Mouse (Mus musculus): ENCODE measurements around the gene Adam12. TPM values are rescaled to one million over a fixed set of nuclear protein-coding genes. Genes with fewer than 3 reads are reported as not detected.
"Not testable (repeated sequence)": the region's sequence is repeated elsewhere in the genome, so short reads cannot be mapped to it uniquely, and the experiment has no call there.

The Adam12 gene
- polyA plus RNA-seq, 1 experiment from 2014 or later = 2.8 TPM

DNA sequence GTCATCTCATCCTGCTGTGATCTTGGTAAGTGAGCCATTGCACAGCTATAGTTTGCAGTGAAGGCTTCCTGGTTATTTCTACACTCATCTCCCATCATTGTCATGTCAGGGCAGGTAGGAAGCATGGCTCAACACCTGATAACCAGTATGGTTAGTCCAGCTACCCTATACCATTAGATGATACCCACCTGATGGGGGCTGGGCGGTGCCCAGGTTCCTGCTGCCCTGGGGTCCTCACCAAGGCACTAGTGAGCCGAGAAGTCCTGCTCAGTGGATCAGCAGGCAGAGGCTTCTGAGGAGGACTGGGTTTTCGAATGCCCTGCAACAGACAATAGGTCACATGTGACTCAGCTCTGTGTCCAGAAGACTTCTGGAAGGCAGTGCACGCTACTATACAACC, 342.0 kb downstream of the Adam12 start:
- no peaks in the 10 kb centered on the region for H3K4me1 ChIP-seq
- WGBS = 90% methylated on average over 4 of the region's 4 CpGs
- no peaks in the 10 kb centered on the region for H3K27me3 ChIP-seq (replicated peaks)
- no peak for ATAC-seq (replicated peaks)
- no peak overlapping the region for H3K4me2 ChIP-seq
- no peaks in the 10 kb centered on the region for H3K9me3 ChIP-seq
- H3K27ac ChIP-seq = no peak overlapping the region
- H3K36me3 ChIP-seq (replicated peaks) = no peaks in the 10 kb centered on the region
- H3K4me3 ChIP-seq = no peak overlapping the region
- H3K9ac ChIP-seq = no peak overlapping the region

DNA sequence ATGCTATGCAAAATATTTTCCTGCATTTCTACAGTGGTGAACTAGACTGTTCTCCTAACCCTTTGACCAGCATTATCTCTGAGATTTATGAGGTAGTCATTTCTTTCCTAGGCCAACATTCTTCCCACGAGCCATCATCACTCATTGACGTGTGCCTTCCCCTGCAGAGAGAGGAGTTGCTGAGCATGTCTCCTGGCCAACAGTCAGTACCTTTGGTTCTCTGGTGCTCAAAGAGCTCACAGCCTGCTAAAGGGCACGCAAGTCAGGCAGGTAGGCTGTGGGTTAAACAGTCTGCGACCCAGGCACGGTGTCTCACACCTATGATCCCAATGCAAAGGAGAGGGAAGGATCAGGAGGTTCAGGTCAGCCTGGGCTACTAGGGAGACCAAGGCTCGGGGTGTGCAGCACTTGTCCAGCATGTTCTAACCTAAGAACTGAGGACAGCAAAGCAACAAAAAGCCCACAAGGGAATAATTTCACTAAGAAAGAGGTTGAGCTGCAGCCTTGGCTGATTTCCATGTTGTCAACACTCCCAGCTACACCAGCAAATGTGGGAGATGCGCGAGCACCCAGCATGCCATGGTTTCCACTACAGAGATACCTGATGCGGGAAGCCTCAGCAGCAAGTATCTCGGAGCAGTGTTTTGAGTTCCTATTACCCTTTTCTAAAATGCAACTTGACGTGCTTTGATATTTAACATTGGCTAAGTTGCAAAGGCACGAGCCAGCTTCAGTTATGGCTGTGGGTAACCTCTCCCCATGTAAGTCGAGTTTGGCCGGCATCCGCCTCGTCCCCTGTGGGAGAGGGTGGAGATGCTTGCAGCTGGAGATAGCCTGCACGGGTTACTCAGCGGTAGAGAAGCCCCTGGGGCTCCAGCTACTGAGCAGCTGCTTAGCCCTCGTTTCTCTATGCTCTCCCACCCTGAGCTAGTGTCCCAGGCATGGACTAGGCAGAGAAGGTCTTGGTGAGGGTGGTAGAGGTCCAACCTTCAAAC, 342.7 kb downstream of the Adam12 start:
- 84% methylated on average over 19 of the region's 19 CpGs for WGBS
- Histone ChIP-seq H3K36me3 (replicated peaks) (no peaks in the 10 kb centered on the region), H3K4me1 (no peaks in the 10 kb centered on the region), H3K9me3 (no peaks in the 10 kb centered on the region), H3K4me2 (no peak overlapping the region), H3K27me3 (replicated peaks) (no peaks in the 10 kb centered on the region), H3K4me3 (no peak overlapping the region), H3K9ac (no peak overlapping the region), H3K27ac (no peak overlapping the region)
- no peak for ATAC-seq (replicated peaks)

DNA sequence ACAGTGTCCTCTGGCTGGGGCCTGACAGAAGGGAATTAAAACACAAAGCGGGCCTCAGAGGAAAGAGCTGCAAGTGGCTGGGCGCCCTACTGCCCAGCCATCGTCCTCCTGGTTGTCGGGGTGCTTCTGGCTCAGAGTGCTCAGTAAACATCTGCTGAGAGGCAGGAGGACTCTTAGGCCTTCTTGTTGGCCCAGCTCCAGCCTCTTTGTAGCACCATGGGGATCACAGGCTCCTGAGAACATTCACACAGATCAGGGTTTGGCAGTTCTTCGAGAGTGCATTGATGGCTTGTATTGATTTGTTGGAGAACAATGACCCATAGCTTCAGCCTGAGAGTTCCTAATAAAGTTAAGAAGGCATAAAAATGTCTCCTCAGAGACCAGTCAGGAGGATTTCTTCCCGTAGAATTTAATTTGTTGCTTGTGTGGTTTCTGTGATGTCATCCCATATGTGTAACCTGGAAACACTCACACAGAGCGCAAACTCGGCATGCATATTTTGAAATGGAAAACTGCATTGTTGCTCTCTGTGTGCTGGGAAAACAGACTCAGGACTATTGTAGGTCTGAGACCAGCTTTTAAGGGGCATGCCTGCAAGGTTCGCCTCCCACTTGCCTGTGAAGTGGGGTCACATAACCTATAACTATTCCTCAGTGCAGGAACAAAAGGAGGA, 347.1 kb downstream of the Adam12 start:
- not testable (repeated sequence) for H3K9me3 ChIP-seq; H3K4me2 ChIP-seq; H3K4me1 ChIP-seq; H3K27me3 ChIP-seq (replicated peaks); H3K27ac ChIP-seq; H3K9ac ChIP-seq; H3K4me3 ChIP-seq; H3K36me3 ChIP-seq (replicated peaks); ATAC-seq (replicated peaks)
- 57% methylated on average over 5 of the region's 9 CpGs for WGBS

- H3K4me1 ChIP-seq = no peaks in the 10 kb centered on the region
- no peaks in the 10 kb centered on the region for H3K27me3 ChIP-seq (replicated peaks)
- WGBS = 94% methylated on average over 8 of the region's 8 CpGs
- no peak overlapping the region for H3K27ac ChIP-seq
- no peak overlapping the region for H3K4me3 ChIP-seq
- no peak for ATAC-seq (replicated peaks)
- H3K9ac ChIP-seq = no peak overlapping the region
- H3K9me3 ChIP-seq = no peaks in the 10 kb centered on the region
- H3K36me3 ChIP-seq (replicated peaks) = no peaks in the 10 kb centered on the region
- no peak overlapping the region for H3K4me2 ChIP-seq
These were observed 352.2 kb downstream of the Adam12 start for GRCm38 (mm10) chr7:133879761-133880160.

- no peak for ATAC-seq (replicated peaks)
- Histone ChIP-seq H3K4me2 (no peak overlapping the region), H3K4me1 (no peaks in the 10 kb centered on the region), H3K4me3 (no peak overlapping the region), H3K27ac (no peak overlapping the region), H3K27me3 (replicated peaks) (no peaks in the 10 kb centered on the region), H3K9me3 (no peaks in the 10 kb centered on the region), H3K36me3 (replicated peaks) (no peaks in the 10 kb centered on the region), H3K9ac (no peak overlapping the region)
- 86% methylated on average over 17 of the region's 17 CpGs for WGBS
These were observed 355.2 kb downstream of the Adam12 start for GRCm38 (mm10) chr7:133876646-133877342.

DNA sequence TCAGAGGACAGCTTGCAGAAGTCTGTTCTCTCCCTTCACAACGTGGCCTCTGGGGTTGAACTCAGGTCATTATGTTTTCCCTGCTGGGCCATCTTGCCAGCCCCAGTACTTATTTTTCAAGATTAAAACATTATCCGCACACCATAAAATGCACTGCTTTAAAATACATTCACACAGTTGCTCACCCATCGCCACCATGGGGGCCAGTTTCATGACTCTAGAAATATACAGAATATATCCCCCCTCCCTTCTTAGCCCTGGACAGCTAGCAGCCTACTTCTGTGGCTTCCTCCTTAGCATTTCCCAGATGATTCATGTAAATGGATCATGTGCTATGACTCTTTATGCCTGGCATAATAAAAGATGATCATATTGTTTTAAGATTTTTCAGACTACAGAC, 355.8 kb downstream of the Adam12 start:
- H3K27ac ChIP-seq = no peak overlapping the region
- no peaks in the 10 kb centered on the region for H3K27me3 ChIP-seq (replicated peaks)
- H3K4me2 ChIP-seq = no peak overlapping the region
- H3K9me3 ChIP-seq = no peaks in the 10 kb centered on the region
- ATAC-seq (replicated peaks) = no peak
- 78% methylated on average over 3 of the region's 3 CpGs for WGBS
- H3K9ac ChIP-seq = no peak overlapping the region
- no peaks in the 10 kb centered on the region for H3K36me3 ChIP-seq (replicated peaks)
- H3K4me1 ChIP-seq = no peaks in the 10 kb centered on the region
- H3K4me3 ChIP-seq = no peak overlapping the region

- 82% methylated on average over 5 of the region's 5 CpGs for WGBS
- Histone ChIP-seq H3K27me3 (replicated peaks) (no peaks in the 10 kb centered on the region), H3K4me1 (no peaks in the 10 kb centered on the region), H3K4me3 (no peak overlapping the region), H3K27ac (no peak overlapping the region), H3K9ac (no peak overlapping the region), H3K4me2 (no peak overlapping the region), H3K36me3 (replicated peaks) (no peaks in the 10 kb centered on the region), H3K9me3 (no peaks in the 10 kb centered on the region)
- ATAC-seq (replicated peaks) = no peak
These were observed 359.2 kb downstream of the Adam12 start for GRCm38 (mm10) chr7:133872701-133873100.

- 89% methylated on average over 4 of the region's 4 CpGs for WGBS
- no peak overlapping the region for H3K9ac ChIP-seq
- H3K4me3 ChIP-seq = no peak overlapping the region
- no peaks in the 10 kb centered on the region for H3K36me3 ChIP-seq (replicated peaks)
- H3K4me1 ChIP-seq = no peaks in the 10 kb centered on the region
- H3K4me2 ChIP-seq = no peak overlapping the region
- ATAC-seq (replicated peaks) = no peak
- no peaks in the 10 kb centered on the region for H3K27me3 ChIP-seq (replicated peaks)
- no peak overlapping the region for H3K27ac ChIP-seq
- no peaks in the 10 kb centered on the region for H3K9me3 ChIP-seq
These were observed 361.7 kb downstream of the Adam12 start for GRCm38 (mm10) chr7:133870265-133870664.

DNA sequence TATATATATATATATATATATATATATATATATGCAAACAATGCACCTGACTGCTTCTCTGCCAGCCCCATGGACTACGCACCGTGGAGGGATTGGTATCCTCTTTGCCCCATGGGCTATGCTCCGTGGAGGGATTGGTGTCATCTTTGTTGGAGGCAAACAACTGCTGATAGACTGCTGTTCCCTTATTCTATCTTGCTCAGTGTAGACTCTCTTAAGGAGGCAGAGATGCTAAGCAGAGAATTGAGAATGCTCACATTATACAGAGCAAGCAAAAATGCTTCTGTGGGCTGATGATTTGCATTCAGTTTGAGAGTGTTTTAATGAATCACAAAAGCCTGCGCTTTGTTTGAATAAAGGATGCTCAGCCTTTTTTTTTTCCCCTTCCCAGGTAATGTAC, 368.3 kb downstream of the Adam12 start:
- no peak for ATAC-seq (replicated peaks)
- Histone ChIP-seq H3K27me3 (replicated peaks) (no peaks in the 10 kb centered on the region), H3K36me3 (replicated peaks) (no peaks in the 10 kb centered on the region), H3K9ac (no peak overlapping the region), H3K4me3 (no peak overlapping the region), H3K4me2 (no peak overlapping the region), H3K9me3 (no peaks in the 10 kb centered on the region), H3K4me1 (no peaks in the 10 kb centered on the region), H3K27ac (no peak overlapping the region)
- 59% methylated on average over 4 of the region's 4 CpGs for WGBS

DNA sequence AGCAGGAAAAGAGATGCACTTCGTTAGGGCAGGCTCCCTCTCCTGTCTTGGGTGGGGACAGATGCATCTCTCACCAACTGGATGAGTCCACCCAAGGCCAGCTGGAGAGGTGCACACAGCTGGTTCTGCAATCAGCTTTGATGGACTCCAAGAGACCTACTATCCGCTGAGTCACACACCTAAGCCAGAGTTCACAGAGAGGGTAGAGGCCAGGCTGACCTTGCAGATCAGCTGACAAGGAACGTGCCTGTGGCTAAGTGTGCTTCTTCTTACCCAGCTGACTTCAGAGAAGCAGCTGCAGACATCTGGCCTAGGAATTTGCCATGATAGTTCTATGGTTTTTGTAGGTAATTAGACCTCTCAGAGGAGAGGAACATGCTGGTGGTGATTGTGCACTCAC, 368.8 kb downstream of the Adam12 start:
- Histone ChIP-seq H3K4me1 (no peaks in the 10 kb centered on the region), H3K36me3 (replicated peaks) (no peaks in the 10 kb centered on the region), H3K27ac (no peak overlapping the region), H3K27me3 (replicated peaks) (no peaks in the 10 kb centered on the region), H3K4me3 (no peak overlapping the region), H3K4me2 (no peak overlapping the region), H3K9me3 (no peaks in the 10 kb centered on the region), H3K9ac (no peak overlapping the region)
- no peak for ATAC-seq (replicated peaks)
- 91% methylated on average over 3 of the region's 3 CpGs for WGBS

DNA sequence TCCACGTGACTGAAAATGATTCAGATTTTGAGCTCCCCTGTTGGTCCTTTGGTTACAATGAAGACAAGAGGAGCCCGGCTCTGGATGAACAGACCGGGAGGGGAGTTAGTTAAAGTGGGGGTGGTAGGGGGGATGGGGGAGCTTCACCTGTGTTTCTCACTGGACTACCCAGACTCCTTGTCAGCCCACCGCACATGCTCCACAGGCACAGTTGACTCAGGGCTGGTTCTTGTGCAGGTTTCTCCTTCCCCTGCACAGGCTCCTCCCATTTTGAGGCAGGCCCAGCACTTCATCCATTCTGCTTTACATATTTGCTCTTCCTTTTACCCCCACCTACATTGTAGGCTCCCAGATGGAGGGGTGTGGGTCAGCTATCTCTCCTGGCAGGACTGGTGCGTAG, 369.2 kb downstream of the Adam12 start:
- H3K9ac ChIP-seq = no peak overlapping the region

DNA sequence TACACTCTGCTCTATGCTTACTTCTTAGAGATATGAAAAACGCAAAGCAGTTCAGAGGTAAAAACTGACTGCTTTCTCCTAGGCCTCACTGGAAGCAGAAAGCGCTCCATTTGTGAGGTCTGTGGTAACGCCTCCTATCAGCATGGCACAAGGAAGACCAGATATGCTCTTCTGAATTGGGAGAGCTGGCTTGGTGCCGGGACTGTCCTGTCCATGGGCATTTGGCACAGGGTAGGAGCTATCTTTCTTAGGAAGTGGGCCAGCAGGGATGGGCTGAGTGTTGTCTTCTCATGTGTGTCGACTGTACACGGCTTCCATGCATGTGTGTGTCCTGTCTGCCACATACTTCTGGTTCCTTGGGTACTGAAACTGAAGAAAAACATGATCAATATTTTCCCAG, 369.7 kb downstream of the Adam12 start:
- no peak overlapping the region for H3K27ac ChIP-seq
- ATAC-seq (replicated peaks) = no peak
- no peaks in the 10 kb centered on the region for H3K27me3 ChIP-seq (replicated peaks)
- H3K4me2 ChIP-seq = no peak overlapping the region
- no peaks in the 10 kb centered on the region for H3K4me1 ChIP-seq
- no peaks in the 10 kb centered on the region for H3K36me3 ChIP-seq (replicated peaks)
- H3K4me3 ChIP-seq = no peak overlapping the region
- H3K9ac ChIP-seq = no peak overlapping the region
- WGBS = 99% methylated on average over 6 of the region's 6 CpGs
- no peaks in the 10 kb centered on the region for H3K9me3 ChIP-seq

More for the DNA sequence above, 369.2 kb downstream of the Adam12 start:
- ATAC-seq (replicated peaks) = no peak
- H3K4me1 ChIP-seq = no peaks in the 10 kb centered on the region
- H3K4me3 ChIP-seq = no peak overlapping the region
- H3K27me3 ChIP-seq (replicated peaks) = no peaks in the 10 kb centered on the region
- H3K9me3 ChIP-seq = no peaks in the 10 kb centered on the region
- no peak overlapping the region for H3K27ac ChIP-seq
- no peaks in the 10 kb centered on the region for H3K36me3 ChIP-seq (replicated peaks)
- no peak overlapping the region for H3K4me2 ChIP-seq
- 88% methylated on average over 5 of the region's 5 CpGs for WGBS

Data from midbrain, embryonic 15.5 days (tissue).